Mouse (Mus musculus): ENCODE measurements at regions not wholly inside any gene's neighbourhood (a gene's known extent, or its start where the extent isn't known, plus 50 kb on each side); places are given as distances from the start of the nearest gene placed in this dataset.

DNA sequence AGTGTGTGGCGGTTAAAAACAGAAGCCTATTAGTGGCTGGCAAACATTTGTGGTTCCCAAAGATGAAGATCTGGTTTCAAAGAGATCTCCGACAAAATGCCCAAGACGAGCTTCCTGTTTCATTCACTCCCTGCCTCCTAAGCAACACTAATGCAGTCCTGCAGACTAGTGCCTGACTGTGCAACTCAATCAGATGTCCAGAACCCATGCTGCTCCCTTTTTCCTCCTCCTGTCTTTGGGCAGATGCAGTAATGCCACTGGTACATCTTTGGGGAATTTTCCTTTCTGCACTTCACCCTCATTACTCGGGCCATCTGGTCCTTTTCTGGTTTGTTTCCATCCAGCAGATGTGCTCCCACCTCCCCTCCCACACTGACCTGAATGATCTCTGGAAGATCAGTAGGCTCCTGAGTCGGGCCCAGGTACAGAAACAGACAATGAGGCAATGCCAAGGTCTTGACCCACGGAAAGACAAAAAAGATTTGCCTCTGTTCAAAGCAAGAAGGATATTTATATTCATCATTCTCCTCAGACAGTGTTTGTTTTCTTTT, 771.0 kb downstream of the Mat2b start:
- no peak for TF ChIP-seq CTCF (conservative IDR thresholded peaks at IDR 0.05)
- H3K4me3 ChIP-seq: no peak overlapping the region
- no peak overlapping the region for H3K27ac ChIP-seq
- DNase-seq (ENCODE audit: low spot score in 2 of 2): no peak

DNA sequence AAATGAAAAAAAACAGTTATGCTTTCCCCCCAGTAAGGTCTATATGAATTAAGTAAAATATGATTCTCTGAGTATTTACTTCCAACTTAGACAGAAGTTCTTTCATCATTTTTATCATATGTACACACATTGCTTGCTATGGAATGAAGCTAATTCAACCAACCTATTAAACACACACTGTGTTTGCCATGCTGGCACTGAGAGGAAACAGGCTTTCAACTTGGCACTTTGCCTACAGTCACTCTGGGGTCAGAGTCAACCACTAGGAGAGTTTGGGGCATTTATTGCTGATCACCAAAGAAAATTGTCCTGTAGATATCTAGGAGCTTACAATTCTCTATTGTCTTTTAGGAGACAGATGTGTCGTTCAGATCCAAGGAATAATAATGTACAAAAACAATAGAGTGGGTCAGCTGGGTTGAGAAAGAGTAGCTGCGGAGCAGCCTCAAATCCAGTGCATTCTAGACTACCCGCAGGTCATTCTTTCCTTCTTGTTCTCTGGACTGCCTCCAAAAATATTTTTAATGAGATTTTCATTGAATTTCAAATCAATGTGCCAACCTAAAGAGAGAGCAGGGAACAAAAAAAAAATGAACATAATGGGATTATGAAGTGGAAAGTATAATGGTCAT, 777.2 kb downstream of the Mat2b start:
- H3K4me3 ChIP-seq: no peak overlapping the region
- H3K27ac ChIP-seq: no peak overlapping the region
- TF ChIP-seq CTCF (conservative IDR thresholded peaks at IDR 0.05): no peak
- no peak for DNase-seq (ENCODE audit: low spot score in 2 of 2)

GRCm38 (mm10) chr11:39899644-39900225, 795.3 kb downstream of the Mat2b start:
- no peak for TF ChIP-seq CTCF (conservative IDR thresholded peaks at IDR 0.05)
- Histone ChIP-seq H3K4me3 (no peak overlapping the region), H3K27ac (no peak overlapping the region)
- DNase-seq (ENCODE audit: low spot score in 2 of 2): no peak

GRCm38 (mm10) chr11:39883305-39883704, 811.7 kb downstream of the Mat2b start:
- no peak for DNase-seq (ENCODE audit: low spot score in 2 of 2)
- TF ChIP-seq CTCF (conservative IDR thresholded peaks at IDR 0.05): no peak
- H3K27ac ChIP-seq: no peak overlapping the region
- no peak overlapping the region for H3K4me3 ChIP-seq

DNA sequence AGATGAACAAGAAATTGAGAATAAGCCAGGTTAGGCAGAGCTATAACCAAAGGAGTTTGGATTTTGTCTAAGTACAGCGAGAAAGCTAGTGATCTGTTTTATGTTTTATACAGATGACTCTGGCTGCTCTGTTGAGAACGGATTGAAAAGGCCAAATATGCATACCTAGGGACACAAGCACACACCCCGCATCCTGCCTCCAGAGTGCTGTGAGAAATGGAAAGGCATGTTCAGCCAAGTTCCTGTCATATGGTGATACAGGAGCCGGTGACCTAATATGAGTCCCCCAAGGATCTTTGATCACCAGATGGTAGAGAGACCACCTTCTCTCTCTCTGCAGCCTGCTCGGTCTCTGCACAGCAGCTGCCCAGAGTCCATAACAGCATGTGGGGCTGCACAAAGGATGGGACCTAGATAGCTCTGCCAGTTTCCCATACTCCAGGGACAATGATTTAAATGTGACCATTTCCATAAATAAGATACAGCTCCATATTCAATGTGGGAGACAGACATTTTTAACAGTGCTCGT, 826.5 kb downstream of the Mat2b start:
- Histone ChIP-seq H3K27ac (no peak overlapping the region), H3K4me3 (no peak overlapping the region)
- TF ChIP-seq CTCF (conservative IDR thresholded peaks at IDR 0.05): no peak
- no peak for DNase-seq (ENCODE audit: low spot score in 2 of 2)

All from layer of hippocampus, adult 2 months (tissue).